Mouse (Mus musculus) retina, embryonic 14.5 days (tissue): Measurements from ENCODE around the gene Rad18.

Source experiments
- DNase-seq: peaks from one replicate; pipeline ENCODE4 v3.0.0-alpha.2; 2015; ENCODE audit warnings: low spot score

The Rad18 gene

GRCm38 (mm10) chr6:112684065-112684464 lies 12.4 kb downstream of the Rad18 start:
- DNase-seq: no peak

GRCm38 (mm10) chr6:112632071-112632470 lies 64.4 kb downstream of the Rad18 start:
- DNase-seq: no peak

- no peak for DNase-seq
Observed at GRCm38 (mm10) chr6:112630291-112630690, 66.2 kb downstream of the Rad18 start.

GRCm38 (mm10) chr6:112628301-112628700 lies 68.2 kb downstream of the Rad18 start:
- no peak for DNase-seq

GRCm38 (mm10) chr6:112622321-112622720 lies 74.2 kb downstream of the Rad18 start:
- no peak for DNase-seq

GRCm38 (mm10) chr6:112620027-112620426 lies 76.5 kb downstream of the Rad18 start:
- no peak for DNase-seq

GRCm38 (mm10) chr6:112617728-112618318 lies 78.7 kb downstream of the Rad18 start:
- no peak for DNase-seq

GRCm38 (mm10) chr6:112609027-112609426 lies 87.5 kb downstream of the Rad18 start:
- no peak for DNase-seq

GRCm38 (mm10) chr6:112603866-112604265 lies 92.6 kb downstream of the Rad18 start:
- no peak for DNase-seq

- DNase-seq: no peak
Observed at GRCm38 (mm10) chr6:112594971-112595370, 101.5 kb downstream of the Rad18 start.

GRCm38 (mm10) chr6:112587912-112588311 lies 108.6 kb downstream of the Rad18 start:
- DNase-seq: no peak

- no peak for DNase-seq
Observed at GRCm38 (mm10) chr6:112586999-112587398, 109.5 kb downstream of the Rad18 start.

- no peak for DNase-seq
Observed at GRCm38 (mm10) chr6:112584961-112585360, 111.5 kb downstream of the Rad18 start.

- no peak for DNase-seq
Observed at GRCm38 (mm10) chr6:112582022-112582421, 114.5 kb downstream of the Rad18 start.

- no peak for DNase-seq
Observed at GRCm38 (mm10) chr6:112577198-112577597, 119.3 kb downstream of the Rad18 start.

- no peak for DNase-seq
Observed at GRCm38 (mm10) chr6:112574558-112574957, 121.9 kb downstream of the Rad18 start.

- DNase-seq: no peak
Observed at GRCm38 (mm10) chr6:112570413-112570812, 126.1 kb downstream of the Rad18 start.
